Mouse (Mus musculus) stomach, postnatal 0 days (tissue): ENCODE data around the gene Coro1b. TPM values are rescaled to one million over a fixed set of nuclear protein-coding genes. Genes with fewer than 3 reads are reported as not detected.
A peak's percentile ranks its signal among the peaks of the same experiment; 100 is the strongest.
"Not testable (repeated sequence)": the region's sequence is repeated elsewhere in the genome, so short reads cannot be mapped to it uniquely, and the experiment has no call there.

Experiments
- ATAC-seq: fragments of 200-750 bp; cut with Nextera tagmentation; 2 replicates; pipeline ENCODE4 v1.8.0; 2017; ENCODE audit not compliant: low FRiP score, low TSS enrichment
- DNase-seq: peaks from one replicate; pipeline ENCODE4 v3.0.0-alpha.2; 2016; ENCODE audit warnings: low spot score
- H3K27ac ChIP-seq: fragments of 300-500 bp; sonication (generic); replicated peaks from 2 replicates; pipeline ENCODE4 v1.5.1; 2014; ENCODE audit warnings: mild to moderate bottlenecking, control low read depth
- H3K27me3 ChIP-seq: fragments of 300-500 bp; sonication (generic); 2 replicates; pipeline ENCODE4 v1.6.1; 2014; ENCODE audit warnings: low read length; ENCODE audit not compliant: control insufficient read depth, insufficient read depth
- H3K36me3 ChIP-seq: fragments of 300-500 bp; sonication (generic); 2 replicates; pipeline ENCODE4 v1.6.1; 2014; ENCODE audit warnings: low read length, mixed read lengths; ENCODE audit not compliant: control insufficient read depth, insufficient read depth
- H3K4me1 ChIP-seq: fragments of 300-500 bp; sonication (generic); replicated peaks from 2 replicates; pipeline ENCODE4 v1.6.1; 2014; ENCODE audit warnings: antibody characterized with exemption; ENCODE audit not compliant: control insufficient read depth, insufficient read depth
- H3K4me2 ChIP-seq: fragments of 300-500 bp; sonication (generic); replicated peaks from 2 replicates; pipeline ENCODE4 v1.6.1; 2014; ENCODE audit warnings: low read depth, mild to moderate bottlenecking, control low read depth, moderate library complexity
- H3K4me3 ChIP-seq: fragments of 300-500 bp; sonication (generic); 2 replicates; pipeline ENCODE4 v1.5.1; 2014; ENCODE audit warnings: low read depth, low read length, control low read depth
- H3K9ac ChIP-seq: fragments of 300-500 bp; sonication (generic); 2 replicates; pipeline ENCODE4 v1.6.1; 2014; ENCODE audit warnings: mild to moderate bottlenecking, low read length, control low read depth, mixed read lengths
- H3K9me3 ChIP-seq: fragments of 300-500 bp; sonication (generic); 2 replicates; pipeline ENCODE4 v1.6.1; 2016; ENCODE audit warnings: low read length; ENCODE audit not compliant: control insufficient read depth
- CTCF ChIP-seq: IDR thresholded peaks from 2 replicates; pipeline ENCODE4 v1.5.1; 2016; ENCODE audit warnings: antibody characterized with exemption, low read depth, mild to moderate bottlenecking, moderate library complexity
- EP300 ChIP-seq: optimal IDR thresholded peaks from 2 replicates; pipeline ENCODE3; 2016; ENCODE audit warnings: antibody characterized with exemption
- WGBS: fragments of 180-500 bp; shearing (Covaris S2); extraction: QIAGEN DNeasy Blood & Tissue Kit; methylation state at CpG from one replicate; pipeline ENCODE4 v1.1.7; 2014; 5-methylcytosine and 5-hydroxymethylcytosine counted together
- polyA plus RNA-seq: library from polyadenylated mRNA; unstranded; fragments of >200 nt; fragmentation: Nextera tagmentation; extraction: Ambion mirVana; gene quantifications from 2 replicates; pipeline ENCODE4 v1.2.1, GENCODE M21; 2015

Gene Coro1b
- polyA plus RNA-seq, 1 experiment from 2014 or later: 127 TPM

DNA sequence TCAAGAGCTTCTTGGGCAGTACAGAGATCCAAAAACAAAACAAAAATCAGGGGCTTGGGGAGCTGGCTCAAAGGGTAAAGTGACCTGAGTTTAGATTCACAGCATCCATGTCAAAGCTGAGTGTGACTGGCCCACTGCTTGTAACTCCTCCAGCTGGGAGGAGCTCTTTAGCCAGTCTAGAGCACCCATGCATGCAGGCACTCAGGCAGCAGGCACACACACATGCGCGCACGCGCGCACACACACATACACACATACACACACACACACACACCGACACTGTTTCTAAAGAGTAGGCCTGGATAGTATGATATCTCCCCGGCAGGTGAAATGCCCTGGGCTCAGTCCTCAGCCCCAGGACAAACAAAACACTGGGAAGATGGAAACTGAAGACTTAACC is 31.4 kb upstream of the Coro1b start:
- H3K9ac ChIP-seq: no peak overlapping the region
- H3K36me3 ChIP-seq: peaks cover 19% of the 10 kb centered on the region
- no peak for TF ChIP-seq EP300
- no peak for TF ChIP-seq CTCF
- ATAC-seq: no peak
- H3K4me1 ChIP-seq: peaks cover 7% of the 10 kb centered on the region
- no peaks in the 10 kb centered on the region for H3K27me3 ChIP-seq
- 92% methylated on average over 7 of the region's 7 CpGs for WGBS
- no peaks in the 10 kb centered on the region for H3K9me3 ChIP-seq
- H3K27ac ChIP-seq: no peak overlapping the region
- DNase-seq: no peak
- H3K4me2 ChIP-seq: no peak overlapping the region
- H3K4me3 ChIP-seq: no peak overlapping the region

DNA sequence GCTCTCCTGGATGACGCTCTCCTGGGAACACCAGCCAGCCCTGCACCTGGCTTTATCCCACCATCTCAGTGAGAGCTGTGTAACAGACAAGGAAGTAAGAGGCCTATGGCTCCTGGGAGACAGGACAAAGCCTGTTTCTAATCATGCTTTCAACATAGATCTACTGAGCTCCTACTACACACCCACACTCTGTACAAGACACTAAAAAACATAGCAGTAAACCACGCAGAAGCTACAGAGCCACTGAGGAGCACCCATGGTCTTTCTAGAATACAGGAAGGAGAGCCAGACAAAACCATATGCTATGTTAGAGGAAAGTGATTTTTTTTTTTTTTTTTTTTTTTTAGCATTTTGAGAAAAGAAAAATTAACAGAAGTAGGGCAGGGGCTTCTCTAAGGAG is 30.1 kb upstream of the Coro1b start:
- Histone ChIP-seq H3K27me3 (no peaks in the 10 kb centered on the region), H3K9me3 (no peaks in the 10 kb centered on the region), H3K4me1 (peaks cover 7% of the 10 kb centered on the region), H3K9ac (no peak overlapping the region), H3K4me2 (no peak overlapping the region), H3K27ac (no peak overlapping the region), H3K4me3 (no peak overlapping the region), H3K36me3 (peaks cover 16% of the 10 kb centered on the region)
- no peak for TF ChIP-seq EP300
- no peak for TF ChIP-seq CTCF
- 91% methylated on average over 2 of the region's 2 CpGs for WGBS
- DNase-seq (no peak), ATAC-seq (no peak)

GRCm38 (mm10) chr19:4119716-4120487 is 28.5 kb upstream of the Coro1b start:
- Histone ChIP-seq H3K27me3 (no peaks in the 10 kb centered on the region), H3K4me3 (no peak overlapping the region), H3K4me2 (no peak overlapping the region), H3K36me3 (peaks cover 12% of the 10 kb centered on the region), H3K4me1 (peaks cover 7% of the 10 kb centered on the region), H3K27ac (no peak overlapping the region), H3K9me3 (no peaks in the 10 kb centered on the region), H3K9ac (no peak overlapping the region)
- WGBS: 76% methylated on average over 6 of the region's 6 CpGs
- TF ChIP-seq EP300: no peak
- TF ChIP-seq CTCF: no peak
- DNase-seq (no peak), ATAC-seq (no peak)

- DNase-seq (no peak), ATAC-seq (no peak)
- Histone ChIP-seq H3K4me2 (peak overlapping the region; percentile 56), H3K4me3 (no peak overlapping the region), H3K9me3 (no peaks in the 10 kb centered on the region), H3K4me1 (peaks cover 7% of the 10 kb centered on the region), H3K27ac (no peak overlapping the region), H3K36me3 (peaks cover 9% of the 10 kb centered on the region), H3K27me3 (no peaks in the 10 kb centered on the region), H3K9ac (0 out of 2 replicates have a peak overlapping the region, but pooled peaks have one; percentile 2)
- WGBS: 91% methylated on average over 2 of the region's 2 CpGs
- TF ChIP-seq CTCF (no peak), EP300 (no peak)
These were observed 27.9 kb upstream of the Coro1b start for GRCm38 (mm10) chr19:4120496-4120895.

DNA sequence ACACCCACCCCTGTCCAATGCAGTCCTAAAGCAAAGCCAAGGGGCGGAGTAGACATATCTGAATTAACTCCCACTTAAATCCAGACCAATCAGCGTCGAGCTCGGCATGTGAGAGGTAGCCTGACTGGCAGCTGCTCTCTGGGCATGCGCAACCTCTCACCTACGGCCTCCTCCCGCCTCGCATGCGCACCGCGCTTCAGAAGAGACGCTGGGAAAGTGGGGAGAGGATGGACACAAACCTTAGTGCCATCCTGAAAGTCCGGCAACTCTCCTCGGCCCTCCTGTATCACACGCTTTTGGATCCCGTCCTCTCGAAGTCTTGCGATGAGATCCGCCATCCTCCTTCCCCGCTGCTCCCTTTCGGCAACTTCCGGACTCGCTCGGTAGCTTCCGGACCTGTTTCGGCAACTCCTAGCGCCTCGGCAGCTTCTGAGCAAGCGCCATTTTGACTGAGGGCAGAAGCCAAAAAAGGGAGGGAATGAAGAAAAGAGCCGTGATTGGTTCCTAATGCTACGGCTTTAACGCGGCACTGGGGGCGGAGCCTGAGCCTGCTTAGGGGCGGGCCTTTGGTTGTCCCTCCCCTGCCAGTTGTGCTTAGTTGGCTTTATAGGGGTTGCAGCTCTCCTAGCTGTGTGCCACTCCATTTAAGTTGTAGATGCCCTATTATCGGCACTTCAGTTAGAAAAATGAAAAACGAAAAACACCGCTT is 27.2 kb upstream of the Coro1b start:
- Histone ChIP-seq H3K9ac (peak overlapping the region; percentile 63), H3K27ac (peak overlapping the region; percentile 81), H3K4me1 (peaks cover 7% of the 10 kb centered on the region), H3K27me3 (no peaks in the 10 kb centered on the region), H3K36me3 (peaks cover 6% of the 10 kb centered on the region; the same call in 1 of the 2 replicates), H3K4me2 (peak overlapping the region; percentile 56), H3K4me3 (peak overlapping the region; percentile 32), H3K9me3 (no peaks in the 10 kb centered on the region)
- WGBS: 3% methylated on average over 38 of the region's 38 CpGs
- TF ChIP-seq CTCF: no peak
- no peak for TF ChIP-seq EP300
- ATAC-seq: peak; percentile 81
- peak; percentile 98 for DNase-seq

- not testable (repeated sequence) for DNase-seq, H3K4me3 ChIP-seq, H3K9me3 ChIP-seq, H3K27me3 ChIP-seq, H3K36me3 ChIP-seq, ATAC-seq, H3K9ac ChIP-seq, H3K27ac ChIP-seq, H3K4me2 ChIP-seq
- WGBS: 60% methylated on average over 6 of the region's 6 CpGs
- H3K4me1 ChIP-seq: peaks cover 10% of the 10 kb centered on the region
These were observed 26.5 kb upstream of the Coro1b start for GRCm38 (mm10) chr19:4121896-4122295.
